Mouse (Mus musculus): ENCODE measurements around the gene Rnase4.

The Rnase4 gene

GRCm38 (mm10) chr14:51088970-51089673 is 1.8 kb upstream of the Rnase4 start:
- peak; percentile 99 for DNase-seq

- no peak for DNase-seq
Measured at GRCm38 (mm10) chr14:51089674-51090076, 1.2 kb upstream of the Rnase4 start.

DNA sequence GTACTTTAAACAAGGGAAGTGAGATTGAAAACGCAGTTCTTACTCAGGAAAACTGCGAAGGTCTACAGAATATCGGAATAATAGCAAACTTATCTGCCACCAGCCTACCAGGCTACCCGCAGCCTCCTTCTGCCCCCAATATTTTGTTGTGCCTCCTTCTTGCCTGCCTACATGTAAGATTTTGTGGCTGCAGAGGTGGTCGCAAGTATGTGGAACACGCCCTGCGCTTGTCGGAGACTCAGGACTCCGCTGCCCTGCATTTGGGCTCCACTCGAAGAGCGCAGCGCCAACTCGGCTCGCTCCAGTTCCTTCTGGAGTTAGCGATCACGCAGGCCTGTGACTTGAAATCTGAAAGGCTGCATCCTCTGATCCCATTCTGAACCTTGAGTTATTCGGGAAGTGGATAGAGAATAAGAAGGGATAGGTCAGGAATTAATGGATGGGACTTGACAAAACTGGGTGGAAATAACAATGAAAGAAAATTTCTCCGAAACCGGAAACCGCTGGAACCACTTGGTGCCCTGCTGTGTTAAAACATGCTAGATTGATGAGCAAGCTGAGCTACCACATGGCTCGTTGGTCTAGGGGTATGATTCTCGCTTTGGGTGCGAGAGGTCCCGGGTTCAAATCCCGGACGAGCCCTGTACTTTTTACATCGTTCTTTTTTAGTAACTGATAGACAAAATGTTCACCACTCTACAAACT is 648 bp upstream of the Rnase4 start:
- peak; percentile 89 for DNase-seq

DNA sequence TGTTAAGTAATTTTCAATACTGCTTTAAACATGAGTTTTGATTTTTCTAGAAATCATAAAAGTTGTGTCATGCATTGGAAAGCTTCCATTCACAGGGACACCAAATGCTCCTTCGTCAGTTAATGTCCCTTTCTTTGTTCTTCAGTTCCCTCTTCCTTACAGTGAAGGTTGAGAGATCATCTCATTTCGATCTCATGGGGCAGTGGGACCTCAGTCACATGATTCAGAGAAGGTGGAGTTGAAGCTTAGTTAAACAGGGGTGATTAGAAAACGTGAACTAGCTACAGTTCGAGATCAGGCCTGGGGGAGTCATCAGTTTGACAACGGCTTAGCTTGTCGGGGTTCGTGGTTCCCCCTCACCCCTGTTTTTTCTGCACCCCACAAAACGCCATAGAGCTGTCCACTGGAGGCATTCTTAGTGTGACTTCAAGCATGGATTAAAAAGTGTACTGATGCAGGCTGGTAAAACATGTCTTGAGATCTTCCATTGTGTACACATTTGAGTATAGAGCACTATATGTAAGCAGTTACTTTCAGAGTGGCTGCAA is 1.3 kb downstream of the Rnase4 start:
- no peak for DNase-seq

- no peak for DNase-seq
Measured at GRCm38 (mm10) chr14:51093496-51093895, 2.6 kb downstream of the Rnase4 start.

GRCm38 (mm10) chr14:51094096-51094875 is 3.4 kb downstream of the Rnase4 start:
- no peak for DNase-seq

GRCm38 (mm10) chr14:51094921-51095320 is 4.0 kb downstream of the Rnase4 start:
- DNase-seq, result no peak

DNA sequence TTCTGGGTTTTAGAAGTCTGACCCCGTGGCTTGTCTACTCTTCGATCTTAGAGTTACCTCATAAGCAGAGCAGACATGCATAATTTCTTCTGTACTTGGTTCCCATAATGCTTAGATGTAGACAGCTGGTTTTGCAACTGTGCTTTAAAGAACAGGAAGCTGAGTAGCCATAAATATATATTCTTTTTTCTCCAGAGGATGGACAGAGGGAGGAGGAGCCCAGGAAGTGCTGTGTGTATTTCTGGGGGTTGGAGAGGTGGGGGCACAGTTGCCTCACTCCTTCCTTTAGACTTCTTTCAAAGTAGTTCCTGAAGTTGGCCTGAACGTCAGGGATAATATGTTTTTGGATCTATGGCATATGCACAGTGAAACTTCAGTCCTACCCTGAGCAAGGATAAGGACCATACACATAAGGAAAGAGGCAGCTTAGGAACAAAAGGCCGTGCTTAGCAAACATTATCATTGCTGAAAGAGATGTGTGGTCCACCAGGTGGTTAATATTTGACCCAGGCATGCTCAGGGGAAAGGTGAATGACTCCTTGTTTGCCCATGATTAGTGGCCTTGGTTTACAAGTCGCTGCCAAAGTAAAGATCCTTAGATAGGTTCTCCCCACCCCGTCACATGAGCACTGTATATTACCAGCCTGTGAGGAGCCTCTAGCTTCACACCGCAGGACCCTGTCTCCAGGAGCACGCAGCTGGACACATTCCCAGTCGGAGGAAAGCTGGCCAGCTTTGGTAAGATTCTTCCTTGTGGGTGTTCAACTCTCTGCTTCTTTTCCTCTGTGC is 5.1 kb downstream of the Rnase4 start:
- no peak for DNase-seq

DNA sequence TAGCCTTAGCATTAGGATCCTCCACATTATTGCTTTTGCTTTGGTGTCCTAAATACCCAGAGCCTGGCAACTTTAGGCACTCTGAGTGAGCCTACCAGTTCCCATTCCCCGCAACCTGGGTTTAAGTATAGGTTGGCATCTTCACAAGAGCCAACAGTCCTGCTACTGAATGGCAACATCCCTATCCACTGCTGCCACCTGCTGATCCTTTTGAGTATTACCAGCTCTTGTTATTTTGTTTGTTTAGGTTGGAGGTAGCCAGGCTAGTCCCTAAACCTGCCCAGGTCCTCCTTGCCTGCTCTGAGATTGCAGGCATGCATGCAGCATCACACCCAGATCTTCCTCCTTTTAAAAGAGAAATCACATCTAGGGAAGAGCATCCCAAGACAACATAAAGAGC is 7.4 kb downstream of the Rnase4 start:
- peak; percentile 85 for DNase-seq

DNA sequence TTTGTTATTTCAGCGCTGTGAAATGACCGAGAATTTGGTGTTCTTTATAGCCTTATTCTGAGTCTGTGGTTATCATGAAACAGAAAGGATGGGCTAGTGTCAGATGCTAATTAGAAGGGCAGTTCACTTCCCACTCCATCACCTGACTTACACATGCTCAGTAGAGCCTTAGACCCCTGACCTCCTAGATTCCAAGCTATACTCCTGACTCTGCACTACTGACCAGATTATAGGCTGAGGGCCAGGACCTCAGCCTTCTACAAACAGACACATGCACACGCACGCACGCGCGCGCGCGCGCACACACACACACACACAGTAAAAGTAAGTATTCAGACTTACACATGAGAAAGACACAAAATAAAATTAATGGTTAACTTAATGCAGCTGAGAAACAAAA is 8.0 kb downstream of the Rnase4 start:
- no peak for DNase-seq

- DNase-seq, result no peak
Measured at GRCm38 (mm10) chr14:51101284-51101683, 10.4 kb downstream of the Rnase4 start.

- DNase-seq, result peak; percentile 50
Measured at GRCm38 (mm10) chr14:51103217-51103616, 12.3 kb downstream of the Rnase4 start.

- DNase-seq, result no peak
Measured at GRCm38 (mm10) chr14:51104366-51104765, 13.5 kb downstream of the Rnase4 start.

DNA sequence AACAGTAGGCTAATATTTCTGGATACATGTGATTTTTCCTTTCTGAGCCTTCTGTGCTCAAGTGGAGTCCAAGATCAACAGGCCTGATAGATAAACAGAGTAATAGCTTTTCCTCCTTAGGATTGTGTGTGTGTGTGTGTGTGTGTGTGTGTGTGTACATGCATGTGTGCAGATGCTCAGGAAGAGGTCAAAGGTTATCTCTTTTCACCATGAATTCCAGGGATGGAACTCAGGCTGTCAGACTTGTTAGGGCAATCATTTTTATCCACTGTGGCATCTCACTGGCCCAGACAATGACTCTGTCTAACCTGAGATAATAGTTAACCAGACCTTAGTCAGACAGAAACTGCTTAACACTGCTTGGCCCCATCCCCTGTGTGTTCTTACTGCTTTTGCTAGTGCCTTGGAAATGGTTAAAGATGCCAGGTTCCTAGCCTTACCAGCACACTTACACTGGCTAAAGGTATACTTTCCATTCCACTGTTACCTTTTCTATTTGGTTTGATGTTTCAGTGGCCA is 15.6 kb downstream of the Rnase4 start:
- no peak for DNase-seq

GRCm38 (mm10) chr14:51111966-51112365 is 21.1 kb downstream of the Rnase4 start:
- no peak for DNase-seq

GRCm38 (mm10) chr14:51113476-51113875 is 22.6 kb downstream of the Rnase4 start:
- DNase-seq, result no peak

DNA sequence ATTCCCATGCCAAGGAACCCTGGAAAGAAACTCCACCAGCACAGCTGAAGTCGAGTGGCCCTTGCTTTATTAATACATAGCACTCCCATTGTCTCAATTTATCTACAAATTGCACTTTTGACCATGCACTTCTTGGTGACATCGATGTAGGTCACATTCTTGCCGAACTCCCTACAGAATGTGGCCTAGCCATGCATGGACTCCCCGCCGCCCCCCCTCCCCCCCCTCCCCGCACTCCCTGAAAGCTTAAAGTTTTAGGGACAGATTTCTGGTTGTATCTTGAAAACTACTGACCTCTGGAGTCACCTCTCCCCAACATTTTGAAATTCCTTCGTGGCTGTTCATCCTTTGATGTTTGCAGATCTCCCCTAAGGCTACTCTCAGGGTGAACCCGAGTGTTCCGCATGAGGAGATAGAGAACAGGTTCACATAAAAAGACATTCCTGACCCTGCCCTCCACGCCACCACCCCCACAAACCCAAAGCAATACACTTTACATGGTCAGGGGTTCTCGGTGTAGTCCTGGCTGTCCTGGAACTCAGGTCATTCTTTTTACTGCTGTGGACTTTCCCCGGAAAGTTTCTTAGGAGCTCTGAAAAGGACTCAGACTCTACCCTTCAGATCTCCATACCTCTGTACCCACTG is 23.2 kb downstream of the Rnase4 start, which contains the start of gene Eddm3b:
Gene Eddm3b, plus strand, starts transcription at position 511 of the 645 bp plus-strand sequence.
- DNase-seq, result no peak

DNA sequence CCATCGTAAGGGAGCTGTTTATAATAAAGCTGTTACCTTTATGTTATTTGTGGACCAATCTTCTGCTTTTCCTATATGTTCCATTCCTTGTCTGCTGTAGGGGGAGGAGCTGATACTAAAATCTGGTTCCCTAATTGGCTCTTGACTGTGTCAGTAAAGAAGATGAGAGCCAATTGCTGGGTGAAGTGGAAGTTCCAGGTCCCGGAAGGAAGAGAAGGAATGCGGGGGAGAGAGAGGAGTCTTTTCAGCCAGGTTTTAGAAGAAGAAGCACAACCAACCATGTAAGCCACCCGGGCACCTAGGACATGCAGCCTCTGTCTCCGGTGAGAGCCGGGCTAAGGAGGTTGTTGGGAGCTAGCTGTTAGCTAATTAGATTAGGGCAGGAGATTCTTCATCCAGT is 34.8 kb downstream of the Rnase4 start:
- no peak for DNase-seq

- DNase-seq, result no peak
Measured at GRCm38 (mm10) chr14:51127648-51128258, 36.9 kb downstream of the Rnase4 start.

- DNase-seq, result no peak
Measured at GRCm38 (mm10) chr14:51128775-51129623, 38.1 kb downstream of the Rnase4 start.
